Mouse (Mus musculus) natural killer cell, adult 2 months (primary cell): ENCODE measurements around the gene Tctn1.

Source experiments
- DNase-seq, 2 experiments: peaks; one replicate each; pipeline ENCODE4 v3.0.0; 2022; ENCODE audit warnings: low spot score in 2 of 2

Gene Tctn1

GRCm38 (mm10) chr5:122247529-122247928, 16.7 kb downstream of the Tctn1 start:
- no peak for DNase-seq

GRCm38 (mm10) chr5:122246547-122247167, 17.6 kb downstream of the Tctn1 start:
- DNase-seq = no peak

GRCm38 (mm10) chr5:122245186-122245585, 19.1 kb downstream of the Tctn1 start:
- no peak for DNase-seq

- DNase-seq = no peak
These were observed 20.3 kb downstream of the Tctn1 start for GRCm38 (mm10) chr5:122243781-122244523.

GRCm38 (mm10) chr5:122242521-122243123, 21.6 kb downstream of the Tctn1 start:
- peak in 1 of 2 experiments; percentile 28 for DNase-seq

GRCm38 (mm10) chr5:122240989-122241388, 23.3 kb downstream of the Tctn1 start:
- no peak for DNase-seq

- no peak for DNase-seq
These were observed 23.7 kb downstream of the Tctn1 start for GRCm38 (mm10) chr5:122240521-122240920.

- no peak for DNase-seq
These were observed 24.6 kb downstream of the Tctn1 start for GRCm38 (mm10) chr5:122239618-122240017.

- DNase-seq = no peak
These were observed 27.1 kb downstream of the Tctn1 start for GRCm38 (mm10) chr5:122237200-122237599.

- DNase-seq = peak; percentile 50 to 63
These were observed 28.9 kb downstream of the Tctn1 start for GRCm38 (mm10) chr5:122235196-122235836.

GRCm38 (mm10) chr5:122234319-122235195, 29.7 kb downstream of the Tctn1 start:
- DNase-seq = peak; percentile 61 to 77

GRCm38 (mm10) chr5:122233695-122234094, 30.6 kb downstream of the Tctn1 start:
- peak; percentile 39 to 75 for DNase-seq

- peak; percentile 69 to 75 for DNase-seq
These were observed 31.1 kb downstream of the Tctn1 start for GRCm38 (mm10) chr5:122233077-122233581.

- DNase-seq = no peak
These were observed 32.3 kb downstream of the Tctn1 start for GRCm38 (mm10) chr5:122232004-122232403.

GRCm38 (mm10) chr5:122231431-122231830, 32.8 kb downstream of the Tctn1 start:
- no peak for DNase-seq

- peak in 1 of 2 experiments; percentile 34 for DNase-seq
These were observed 33.4 kb downstream of the Tctn1 start for GRCm38 (mm10) chr5:122230816-122231215.

- no peak for DNase-seq
These were observed 35.5 kb downstream of the Tctn1 start for GRCm38 (mm10) chr5:122228772-122229171.

GRCm38 (mm10) chr5:122228271-122228765, 35.9 kb downstream of the Tctn1 start:
- peak in 1 of 2 experiments; percentile 48 for DNase-seq

- DNase-seq = no peak
These were observed 40.0 kb downstream of the Tctn1 start for GRCm38 (mm10) chr5:122224291-122224690.

- no peak for DNase-seq
These were observed 43.2 kb downstream of the Tctn1 start for GRCm38 (mm10) chr5:122221085-122221484.
